Mouse (Mus musculus) thymus, adult 2 months (tissue): ENCODE measurements around the gene Etl4. TPM values are rescaled to one million over a fixed set of nuclear protein-coding genes. Genes with fewer than 3 reads are reported as not detected.

Experiments
- DNase-seq: peaks from one replicate; pipeline ENCODE4 v3.0.0; 2021
- H3K27ac ChIP-seq: fragments of 200-500 bp; 2 replicates; pipeline ENCODE4 v1.5.1; 2012; ENCODE audit warnings: low read length, control low read depth; ENCODE audit not compliant: control insufficient read depth, insufficient read depth
- H3K27me3 ChIP-seq: fragments of 200-500 bp; 2 replicates; pipeline ENCODE4 v1.6.1; 2012; ENCODE audit warnings: mild to moderate bottlenecking, low read length, moderate library complexity, mixed read lengths; ENCODE audit not compliant: control insufficient read depth, insufficient read depth
- H3K36me3 ChIP-seq: fragments of 200-500 bp; 2 replicates; pipeline ENCODE4 v1.6.1; 2012; ENCODE audit warnings: mild to moderate bottlenecking, low read length, moderate library complexity; ENCODE audit not compliant: control insufficient read depth, insufficient read depth
- H3K4me1 ChIP-seq: fragments of 200-500 bp; replicated peaks from 2 replicates; pipeline ENCODE4 v1.6.1; 2012; ENCODE audit warnings: low read length; ENCODE audit not compliant: control insufficient read depth, insufficient read depth
- H3K4me3 ChIP-seq: fragments of 200-500 bp; 2 replicates; pipeline ENCODE4 v1.5.1; 2012; ENCODE audit warnings: mild to moderate bottlenecking, low read length, control low read depth, moderate library complexity; ENCODE audit not compliant: control insufficient read depth, insufficient read depth
- CTCF ChIP-seq: fragments of 200-500 bp; IDR thresholded peaks from 2 replicates; pipeline ENCODE4 v1.5.1; 2012; ENCODE audit warnings: mild to moderate bottlenecking, control low read depth, low read length, moderate library complexity, borderline replicate concordance; ENCODE audit not compliant: control insufficient read depth, poor library complexity, insufficient read depth; ENCODE audit errors: extremely low read depth
- POLR2A ChIP-seq: fragments of 200-500 bp; IDR thresholded peaks from 2 replicates; pipeline ENCODE4 v1.6.1; 2012; ENCODE audit warnings: mild to moderate bottlenecking, low read length, control low read depth, moderate library complexity; ENCODE audit not compliant: control insufficient read depth, poor library complexity, insufficient read depth; ENCODE audit errors: extremely low read depth
- WGBS: fragments of 180-500 bp; shearing (Covaris S2); methylation state at CpG from one replicate; pipeline ENCODE4 v1.1.7; 2018; 5-methylcytosine and 5-hydroxymethylcytosine counted together
- polyA plus RNA-seq: library from polyadenylated mRNA; depleted of rRNA; stranded (reverse); fragments of >200 nt; gene quantifications from 2 replicates; pipeline ENCODE4 v1.2.3, GENCODE M21; 2012

Etl4 gene
- polyA plus RNA-seq, 1 experiment: 9.7 TPM

- H3K27me3 ChIP-seq: no peaks in the 10 kb centered on the region
- TF ChIP-seq CTCF (no peak), POLR2A (no peak)
- H3K27ac ChIP-seq: no peak overlapping the region
- H3K4me3 ChIP-seq: no peak overlapping the region
- 84% methylated on average over 2 of the region's 2 CpGs for WGBS
- no peaks in the 10 kb centered on the region for H3K36me3 ChIP-seq
- DNase-seq: no peak
- no peaks in the 10 kb centered on the region for H3K4me1 ChIP-seq
These were observed 687.6 kb downstream of the Etl4 start for GRCm38 (mm10) chr2:20597193-20597592.

GRCm38 (mm10) chr2:20602656-20603055 lies 693.1 kb downstream of the Etl4 start:
- no peaks in the 10 kb centered on the region for H3K27me3 ChIP-seq
- H3K27ac ChIP-seq: no peak overlapping the region
- no peak for DNase-seq
- no peak overlapping the region for H3K4me3 ChIP-seq
- TF ChIP-seq CTCF: no peak
- no peak for TF ChIP-seq POLR2A
- 67% methylated on average over 2 of the region's 2 CpGs for WGBS
- no peaks in the 10 kb centered on the region for H3K36me3 ChIP-seq
- no peaks in the 10 kb centered on the region for H3K4me1 ChIP-seq

- Histone ChIP-seq H3K4me3 (no peak overlapping the region), H3K36me3 (no peaks in the 10 kb centered on the region), H3K4me1 (no peaks in the 10 kb centered on the region), H3K27me3 (no peaks in the 10 kb centered on the region), H3K27ac (no peak overlapping the region)
- no peak for DNase-seq
- no peak for TF ChIP-seq POLR2A
- no peak for TF ChIP-seq CTCF
- 89% methylated on average over 6 of the region's 6 CpGs for WGBS
These were observed 694.0 kb downstream of the Etl4 start for GRCm38 (mm10) chr2:20603536-20603935.

GRCm38 (mm10) chr2:20603991-20604390 lies 694.4 kb downstream of the Etl4 start:
- Histone ChIP-seq H3K4me1 (no peaks in the 10 kb centered on the region), H3K27ac (no peak overlapping the region), H3K4me3 (no peak overlapping the region), H3K36me3 (no peaks in the 10 kb centered on the region), H3K27me3 (no peaks in the 10 kb centered on the region)
- 92% methylated on average over 6 of the region's 6 CpGs for WGBS
- DNase-seq: no peak
- no peak for TF ChIP-seq CTCF
- TF ChIP-seq POLR2A: no peak

- Histone ChIP-seq H3K27ac (no peak overlapping the region), H3K36me3 (no peaks in the 10 kb centered on the region), H3K4me3 (no peak overlapping the region), H3K27me3 (no peaks in the 10 kb centered on the region), H3K4me1 (no peaks in the 10 kb centered on the region)
- 91% methylated on average over 8 of the region's 8 CpGs for WGBS
- TF ChIP-seq CTCF (no peak), POLR2A (no peak)
- DNase-seq: no peak
These were observed 699.6 kb downstream of the Etl4 start for GRCm38 (mm10) chr2:20609203-20609602.

- H3K4me1 ChIP-seq: no peaks in the 10 kb centered on the region
- DNase-seq: no peak
- no peak for TF ChIP-seq CTCF
- TF ChIP-seq POLR2A: no peak
- no peak overlapping the region for H3K4me3 ChIP-seq
- H3K27me3 ChIP-seq: no peaks in the 10 kb centered on the region
- no peaks in the 10 kb centered on the region for H3K36me3 ChIP-seq
- WGBS: 77% methylated on average over 1 of the region's 1 CpGs
- H3K27ac ChIP-seq: no peak overlapping the region
These were observed 706.4 kb downstream of the Etl4 start for GRCm38 (mm10) chr2:20615948-20616347.

GRCm38 (mm10) chr2:20618396-20618795 lies 708.8 kb downstream of the Etl4 start:
- 96% methylated on average over 5 of the region's 5 CpGs for WGBS
- no peak overlapping the region for H3K27ac ChIP-seq
- no peak for DNase-seq
- no peak overlapping the region for H3K4me3 ChIP-seq
- H3K4me1 ChIP-seq: no peaks in the 10 kb centered on the region
- no peaks in the 10 kb centered on the region for H3K36me3 ChIP-seq
- no peak for TF ChIP-seq CTCF
- no peak for TF ChIP-seq POLR2A
- no peaks in the 10 kb centered on the region for H3K27me3 ChIP-seq
